Mouse (Mus musculus): ENCODE data around the gene Tmprss6.

Tmprss6 gene

GRCm38 (mm10) chr15:78447746-78448535 is 20.5 kb downstream of the Tmprss6 start:
- peak; percentile 93 for DNase-seq (ENCODE audit: low spot score)

DNA sequence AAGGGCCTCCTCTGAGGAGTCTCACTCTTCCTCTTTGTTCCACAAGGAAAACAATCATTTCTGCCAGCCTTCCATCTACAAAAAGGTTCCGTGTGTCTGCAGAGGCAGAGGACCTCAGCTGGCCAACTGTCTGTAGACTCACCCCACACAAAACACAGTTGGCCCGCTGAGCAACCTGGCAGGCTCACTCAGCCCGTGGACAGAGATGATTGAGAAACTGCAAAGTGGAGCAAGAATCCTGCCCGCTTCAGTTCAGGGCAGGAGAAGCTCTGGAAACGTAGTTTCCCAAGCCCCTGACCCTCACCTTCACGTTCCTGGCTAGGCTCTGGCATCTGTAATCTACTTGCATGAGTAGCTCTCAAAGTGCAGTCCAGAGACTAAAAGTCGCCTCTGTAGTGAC is 21.3 kb downstream of the Tmprss6 start:
- DNase-seq (ENCODE audit: low spot score): no peak

DNA sequence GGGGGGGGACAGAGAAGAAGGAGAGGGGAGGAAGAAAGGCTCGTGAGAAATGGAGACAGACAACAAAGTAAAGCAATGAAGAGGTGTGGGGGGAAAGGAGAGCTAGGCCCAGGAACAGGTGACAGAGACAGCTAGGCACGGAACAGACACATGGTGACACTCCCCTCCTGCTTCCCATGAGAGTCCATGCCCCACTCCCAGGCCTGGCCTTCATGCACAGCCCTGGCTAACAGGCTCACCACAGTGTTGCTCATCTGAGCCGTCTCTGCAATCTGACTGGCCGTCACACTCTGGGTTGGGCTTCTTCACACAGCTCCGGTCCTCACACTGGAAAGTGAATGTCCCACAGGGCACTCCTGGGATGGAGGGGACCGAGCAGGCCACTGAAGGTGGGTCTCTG is 24.6 kb downstream of the Tmprss6 start:
- no peak for DNase-seq (ENCODE audit: low spot score)

GRCm38 (mm10) chr15:78442231-78442630 is 26.2 kb downstream of the Tmprss6 start:
- no peak for DNase-seq (ENCODE audit: low spot score)

DNA sequence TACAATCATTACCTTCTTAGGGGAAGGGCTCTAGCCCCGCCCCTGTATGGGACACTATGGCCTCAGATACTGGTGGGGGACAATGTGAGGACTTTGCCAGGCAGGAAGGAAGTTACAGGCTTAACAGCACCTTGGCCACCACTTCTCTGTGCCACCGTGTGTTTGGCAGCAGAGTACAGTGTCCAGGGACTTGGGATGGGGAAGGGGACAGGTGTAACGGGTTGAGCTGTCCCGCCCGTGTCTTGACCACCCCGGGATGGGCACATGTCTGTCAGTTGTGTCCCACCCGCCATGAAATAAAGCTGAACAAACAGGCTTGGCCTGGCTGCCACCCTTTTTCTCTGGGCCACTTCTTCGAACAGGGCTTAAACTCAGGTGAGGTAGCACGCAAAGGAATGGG is 29.5 kb downstream of the Tmprss6 start:
- no peak for DNase-seq (ENCODE audit: low spot score)

- DNase-seq (ENCODE audit: low spot score): no peak
Observed at GRCm38 (mm10) chr15:78438505-78438904, 29.9 kb downstream of the Tmprss6 start.

- no peak for DNase-seq (ENCODE audit: low spot score)
Observed at GRCm38 (mm10) chr15:78438018-78438394, 30.4 kb downstream of the Tmprss6 start.

- DNase-seq (ENCODE audit: low spot score): no peak
Observed at GRCm38 (mm10) chr15:78437237-78438017, 31.0 kb downstream of the Tmprss6 start.

- DNase-seq (ENCODE audit: low spot score): peak; percentile 74
Observed at GRCm38 (mm10) chr15:78436380-78437192, 31.8 kb downstream of the Tmprss6 start.

- no peak for DNase-seq (ENCODE audit: low spot score)
Observed at GRCm38 (mm10) chr15:78435681-78436080, 32.8 kb downstream of the Tmprss6 start.

- DNase-seq (ENCODE audit: low spot score): no peak
Observed at GRCm38 (mm10) chr15:78434896-78435520, 33.4 kb downstream of the Tmprss6 start.

DNA sequence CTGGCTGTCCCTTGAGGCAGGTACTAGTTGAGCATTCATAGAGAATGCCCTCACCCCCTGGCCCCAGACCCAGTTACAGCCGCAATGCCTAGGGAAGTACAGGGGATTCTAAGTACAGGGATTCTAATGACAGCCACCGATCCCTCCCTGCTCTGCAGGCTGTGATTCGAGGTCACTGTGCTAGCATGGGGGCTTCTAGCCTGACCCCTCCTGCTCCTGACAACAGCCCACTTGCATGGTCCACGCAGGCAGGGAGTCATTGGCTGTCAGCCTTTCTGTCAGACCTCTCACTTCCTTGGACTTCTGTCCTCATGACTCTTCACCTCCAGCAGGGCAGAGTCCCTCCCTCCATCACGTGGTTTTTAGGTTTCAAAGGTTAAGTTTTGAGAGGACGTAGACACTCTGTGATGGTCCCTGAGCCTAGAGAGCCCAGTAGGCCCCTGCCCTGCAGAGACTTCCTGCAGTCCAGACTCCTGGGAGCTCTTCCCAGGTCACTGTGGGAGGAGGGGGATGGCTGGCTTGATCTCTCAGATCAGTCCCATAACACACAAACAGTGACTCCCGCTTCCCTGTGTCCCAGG is 36.8 kb downstream of the Tmprss6 start:
- no peak for DNase-seq (ENCODE audit: low spot score)

DNA sequence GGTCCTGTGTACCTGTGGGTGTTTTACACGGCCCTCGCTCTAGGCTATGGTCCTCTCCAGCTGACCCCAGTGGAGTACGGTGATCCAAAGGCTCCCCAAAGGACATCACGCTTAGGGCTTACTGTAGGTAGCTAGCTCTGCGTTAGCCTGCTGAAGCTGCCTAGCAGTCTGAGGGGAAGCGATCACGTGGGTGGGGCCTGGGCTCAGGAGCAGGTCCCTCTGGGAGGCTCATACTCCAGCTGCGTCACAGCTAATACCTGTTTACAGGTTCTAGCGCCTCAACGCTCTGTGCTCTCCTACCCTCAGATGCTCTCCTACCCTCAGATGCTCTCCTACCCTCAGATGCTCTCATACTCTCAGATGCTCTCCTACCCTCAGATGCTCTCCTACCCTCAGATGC is 37.6 kb downstream of the Tmprss6 start:
- DNase-seq (ENCODE audit: low spot score): no peak

- DNase-seq (ENCODE audit: low spot score): no peak
Observed at GRCm38 (mm10) chr15:78429871-78430622, 38.4 kb downstream of the Tmprss6 start.

GRCm38 (mm10) chr15:78429139-78429459 is 39.3 kb downstream of the Tmprss6 start:
- DNase-seq (ENCODE audit: low spot score): no peak

- no peak for DNase-seq (ENCODE audit: low spot score)
Observed at GRCm38 (mm10) chr15:78428391-78429138, 39.9 kb downstream of the Tmprss6 start, which contains the start of gene Kctd17. Kctd17 (plus strand) TSS chr15:78428564.

DNA sequence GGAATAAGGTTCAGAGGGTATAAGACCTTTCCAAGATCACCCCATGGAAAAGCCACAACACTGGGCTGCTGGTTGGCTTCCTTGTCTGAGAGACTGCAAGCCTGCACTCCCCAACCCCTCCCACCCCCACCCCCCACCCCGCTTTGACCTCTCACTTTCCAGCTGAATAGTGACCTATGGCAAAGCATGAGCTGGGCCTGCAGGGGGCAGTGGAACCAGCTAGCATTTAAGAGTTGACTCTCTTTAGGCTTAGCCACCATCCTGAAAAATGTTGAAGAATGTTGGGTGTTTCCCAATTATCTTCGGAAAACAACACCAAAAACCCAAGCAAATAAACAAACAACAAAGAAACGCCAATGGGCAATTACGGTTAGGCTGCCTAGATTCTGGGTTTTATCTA is 43.2 kb downstream of the Tmprss6 start:
- DNase-seq (ENCODE audit: low spot score): no peak

DNA sequence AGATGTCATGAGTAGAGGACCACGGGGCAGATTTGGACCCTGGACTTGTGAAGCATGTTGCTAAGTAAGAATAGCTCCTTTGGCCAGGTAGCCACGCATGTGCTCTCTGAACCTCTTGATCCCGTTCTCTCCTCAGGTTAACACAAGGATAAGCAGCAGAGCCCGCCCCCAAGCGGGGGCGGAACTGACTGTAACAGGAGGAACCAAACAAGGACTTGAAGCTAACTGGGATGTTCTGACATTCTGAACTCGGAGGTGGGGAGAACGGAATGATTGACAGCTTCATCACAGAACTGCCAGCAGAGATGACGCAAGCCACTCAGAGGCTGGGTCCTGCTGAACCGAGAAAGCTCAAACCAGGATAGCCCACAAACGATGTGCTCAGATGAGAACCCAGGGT is 43.9 kb downstream of the Tmprss6 start:
- no peak for DNase-seq (ENCODE audit: low spot score)

- DNase-seq (ENCODE audit: low spot score): no peak
Observed at GRCm38 (mm10) chr15:78422046-78422956, 46.1 kb downstream of the Tmprss6 start.

All from layer of hippocampus, adult 9-10 months (tissue).